Mouse (Mus musculus) limb, embryonic 12.5 days (tissue): ENCODE measurements at regions not wholly inside any gene's neighbourhood (a gene's known extent, or its start where the extent isn't known, plus 50 kb on each side); places are given as distances from the start of the nearest gene placed in this dataset.

ENCODE experiments used
- ATAC-seq: fragments of 200-750 bp; cut with Nextera tagmentation; 2 replicates; pipeline ENCODE4 v1.8.0; 2017; ENCODE audit warnings: low read depth, moderate TSS enrichment; ENCODE audit not compliant: insufficient number of reproducible peaks, insufficient read depth, low FRiP score, low TSS enrichment
- H3K27ac ChIP-seq: fragments of 300-500 bp; sonication (generic); 2 replicates; pipeline ENCODE4 v1.5.1; 2016; ENCODE audit warnings: mild to moderate bottlenecking, moderate library complexity
- H3K27me3 ChIP-seq: fragments of 300-500 bp; sonication (generic); 2 replicates; pipeline ENCODE4 v1.6.1; 2016; ENCODE audit warnings: mild to moderate bottlenecking, moderate library complexity
- H3K36me3 ChIP-seq: fragments of 300-500 bp; sonication (generic); 2 replicates; pipeline ENCODE4 v1.6.1; 2016; ENCODE audit warnings: mild to moderate bottlenecking, moderate library complexity
- H3K4me1 ChIP-seq: fragments of 300-500 bp; sonication (generic); replicated peaks from 2 replicates; pipeline ENCODE4 v1.6.1; 2016
- H3K4me2 ChIP-seq: fragments of 300-500 bp; sonication (generic); 2 replicates; pipeline ENCODE4 v1.6.1; 2016; ENCODE audit warnings: mild to moderate bottlenecking, moderate library complexity
- H3K4me3 ChIP-seq: fragments of 300-500 bp; sonication (generic); replicated peaks from 2 replicates; pipeline ENCODE4 v1.5.1; 2016; ENCODE audit warnings: mild to moderate bottlenecking
- H3K9ac ChIP-seq: fragments of 300-500 bp; sonication (generic); replicated peaks from 2 replicates; pipeline ENCODE4 v1.6.1; 2016; ENCODE audit warnings: mild to moderate bottlenecking, moderate library complexity
- H3K9me3 ChIP-seq: fragments of 300-500 bp; sonication (generic); 2 replicates; pipeline ENCODE4 v1.6.1; 2016; ENCODE audit warnings: mild to moderate bottlenecking, moderate library complexity
- WGBS: fragments of 180-500 bp; shearing (Covaris S2); methylation state at CpG from one replicate; pipeline ENCODE4 v1.1.7; 2016; 5-methylcytosine and 5-hydroxymethylcytosine counted together

- no peak for ATAC-seq
- Histone ChIP-seq H3K9ac (no peak overlapping the region), H3K9me3 (no peaks in the 10 kb centered on the region), H3K4me3 (no peak overlapping the region), H3K27ac (no peak overlapping the region), H3K4me1 (peaks cover 31% of the 10 kb centered on the region), H3K4me2 (no peak overlapping the region), H3K36me3 (no peaks in the 10 kb centered on the region), H3K27me3 (peaks cover 40% of the 10 kb centered on the region)
- WGBS, result 69% methylated on average over 2 of the region's 2 CpGs
Observed at GRCm38 (mm10) chr9:61233251-61233650, 138.9 kb upstream of the Tle3 start.

- 37% methylated on average over 17 of the region's 17 CpGs for WGBS
- Histone ChIP-seq H3K4me3 (no peak overlapping the region), H3K27ac (0 out of 2 replicates have a peak overlapping the region, but pooled peaks have one; percentile 35), H3K36me3 (no peaks in the 10 kb centered on the region), H3K4me1 (peaks cover 36% of the 10 kb centered on the region), H3K27me3 (peaks cover 35% of the 10 kb centered on the region), H3K9me3 (no peaks in the 10 kb centered on the region), H3K4me2 (peak overlapping the region; percentile 35; the same call in 1 of the 2 replicates), H3K9ac (no peak overlapping the region)
- ATAC-seq, result no peak
Observed at GRCm38 (mm10) chr9:61235653-61236610, 136.2 kb upstream of the Tle3 start.

GRCm38 (mm10) chr9:61238687-61239250, 133.4 kb upstream of the Tle3 start:
- Histone ChIP-seq H3K9me3 (no peaks in the 10 kb centered on the region), H3K36me3 (no peaks in the 10 kb centered on the region), H3K27me3 (peaks cover 26% of the 10 kb centered on the region), H3K4me1 (peaks cover 36% of the 10 kb centered on the region), H3K9ac (no peak overlapping the region), H3K4me3 (no peak overlapping the region), H3K27ac (no peak overlapping the region), H3K4me2 (no peak overlapping the region)
- 80% methylated on average over 4 of the region's 4 CpGs for WGBS
- ATAC-seq, result no peak

- no peak overlapping the region for H3K4me3 ChIP-seq
- H3K4me2 ChIP-seq, result no peak overlapping the region
- H3K27me3 ChIP-seq, result peaks cover 24% of the 10 kb centered on the region
- WGBS, result 49% methylated on average over 4 of the region's 4 CpGs
- H3K27ac ChIP-seq, result no peak overlapping the region
- H3K9me3 ChIP-seq, result no peaks in the 10 kb centered on the region
- no peaks in the 10 kb centered on the region for H3K36me3 ChIP-seq
- peaks cover 36% of the 10 kb centered on the region for H3K4me1 ChIP-seq
- no peak for ATAC-seq
- no peak overlapping the region for H3K9ac ChIP-seq
Observed at GRCm38 (mm10) chr9:61239328-61239727, 132.8 kb upstream of the Tle3 start.

GRCm38 (mm10) chr9:61241442-61241841, 130.7 kb upstream of the Tle3 start:
- Histone ChIP-seq H3K9ac (no peak overlapping the region), H3K27me3 (peaks cover 21% of the 10 kb centered on the region), H3K27ac (no peak overlapping the region), H3K4me3 (no peak overlapping the region), H3K4me2 (no peak overlapping the region), H3K36me3 (no peaks in the 10 kb centered on the region), H3K4me1 (peaks cover 24% of the 10 kb centered on the region), H3K9me3 (no peaks in the 10 kb centered on the region)
- no peak for ATAC-seq
- 53% methylated on average over 8 of the region's 8 CpGs for WGBS

GRCm38 (mm10) chr9:61242167-61242860, 129.9 kb upstream of the Tle3 start:
- Histone ChIP-seq H3K9me3 (no peaks in the 10 kb centered on the region), H3K27me3 (peaks cover 13% of the 10 kb centered on the region), H3K27ac (no peak overlapping the region), H3K36me3 (no peaks in the 10 kb centered on the region), H3K4me2 (no peak overlapping the region), H3K9ac (no peak overlapping the region), H3K4me1 (peaks cover 16% of the 10 kb centered on the region), H3K4me3 (no peak overlapping the region)
- WGBS, result 84% methylated on average over 9 of the region's 9 CpGs
- ATAC-seq, result no peak

GRCm38 (mm10) chr9:61243289-61243688, 128.9 kb upstream of the Tle3 start:
- no peak overlapping the region for H3K27ac ChIP-seq
- no peak overlapping the region for H3K4me2 ChIP-seq
- no peak for ATAC-seq
- no peak overlapping the region for H3K4me3 ChIP-seq
- no peaks in the 10 kb centered on the region for H3K36me3 ChIP-seq
- no peak overlapping the region for H3K9ac ChIP-seq
- no peaks in the 10 kb centered on the region for H3K9me3 ChIP-seq
- WGBS, result 77% methylated on average over 6 of the region's 6 CpGs
- H3K4me1 ChIP-seq, result peaks cover 12% of the 10 kb centered on the region
- H3K27me3 ChIP-seq, result 0 out of 2 replicates have a peak, but pooled peaks cover 3% of the 10 kb centered on the region

GRCm38 (mm10) chr9:61249691-61250425, 122.3 kb upstream of the Tle3 start:
- ATAC-seq, result no peak
- H3K4me1 ChIP-seq, result peaks cover 15% of the 10 kb centered on the region; the same call in 1 of the 2 replicates
- 42% methylated on average over 5 of the region's 5 CpGs for WGBS
- no peak overlapping the region for H3K4me2 ChIP-seq
- no peak overlapping the region for H3K27ac ChIP-seq
- no peak overlapping the region for H3K9ac ChIP-seq
- H3K4me3 ChIP-seq, result no peak overlapping the region
- H3K36me3 ChIP-seq, result no peaks in the 10 kb centered on the region
- no peaks in the 10 kb centered on the region for H3K9me3 ChIP-seq
- peaks cover 7% of the 10 kb centered on the region; the same call in 1 of the 2 replicates for H3K27me3 ChIP-seq

- Histone ChIP-seq H3K4me2 (no peak overlapping the region), H3K9ac (no peak overlapping the region), H3K4me1 (peaks cover 15% of the 10 kb centered on the region; the same call in 1 of the 2 replicates), H3K36me3 (no peaks in the 10 kb centered on the region), H3K27me3 (peaks cover 8% of the 10 kb centered on the region; the same call in 1 of the 2 replicates), H3K9me3 (no peaks in the 10 kb centered on the region; the same call in 1 of the 2 replicates), H3K27ac (no peak overlapping the region), H3K4me3 (no peak overlapping the region)
- ATAC-seq, result no peak; the same call in 1 of the 2 replicates
- 68% methylated on average over 6 of the region's 6 CpGs for WGBS
Observed at GRCm38 (mm10) chr9:61251606-61252005, 120.6 kb upstream of the Tle3 start.

- H3K27me3 ChIP-seq, result peaks cover 13% of the 10 kb centered on the region; the same call in 1 of the 2 replicates
- no peaks in the 10 kb centered on the region for H3K36me3 ChIP-seq
- no peaks in the 10 kb centered on the region; the same call in 1 of the 2 replicates for H3K9me3 ChIP-seq
- ATAC-seq, result no peak
- H3K27ac ChIP-seq, result no peak overlapping the region
- no peak overlapping the region for H3K9ac ChIP-seq
- 78% methylated on average over 3 of the region's 3 CpGs for WGBS
- H3K4me2 ChIP-seq, result no peak overlapping the region
- no peak overlapping the region for H3K4me3 ChIP-seq
- H3K4me1 ChIP-seq, result peaks cover 23% of the 10 kb centered on the region; the same call in 1 of the 2 replicates
Observed at GRCm38 (mm10) chr9:61253761-61254160, 118.4 kb upstream of the Tle3 start.
